Mouse (Mus musculus) forebrain, embryonic 16.5 days (tissue): ENCODE data around the gene Med9. TPM values are rescaled to one million over a fixed set of nuclear protein-coding genes. Genes with fewer than 3 reads are reported as not detected.

Experiments used
- ATAC-seq: fragments of 200-750 bp; cut with Nextera tagmentation; 2 replicates; pipeline ENCODE4 v1.8.0; 2017; ENCODE audit warnings: mild to moderate bottlenecking, moderate library complexity
- H3K27ac ChIP-seq: fragments of 300-500 bp; sonication (generic); 2 replicates; pipeline ENCODE4 v1.5.1; 2014; ENCODE audit warnings: low read length, control low read depth
- H3K27me3 ChIP-seq: fragments of 300-500 bp; sonication (generic); replicated peaks from 2 replicates; pipeline ENCODE4 v1.6.1; 2014; ENCODE audit warnings: low read length; ENCODE audit not compliant: control insufficient read depth, insufficient read depth
- H3K36me3 ChIP-seq: fragments of 300-500 bp; sonication (generic); 2 replicates; pipeline ENCODE4 v1.6.1; 2014; ENCODE audit not compliant: control insufficient read depth, insufficient read depth
- H3K4me1 ChIP-seq: fragments of 300-500 bp; sonication (generic); replicated peaks from 2 replicates; pipeline ENCODE4 v1.6.1; 2014; ENCODE audit warnings: low read length; ENCODE audit not compliant: control insufficient read depth, insufficient read depth
- H3K4me2 ChIP-seq: fragments of 300-500 bp; sonication (generic); 2 replicates; pipeline ENCODE4 v1.6.1; 2014; ENCODE audit warnings: mild to moderate bottlenecking, low read length, control low read depth
- H3K4me3 ChIP-seq: fragments of 300-500 bp; sonication (generic); replicated peaks from 2 replicates; pipeline ENCODE4 v1.5.1; 2014; ENCODE audit warnings: mild to moderate bottlenecking, low read length, control low read depth
- H3K9ac ChIP-seq: fragments of 300-500 bp; sonication (generic); replicated peaks from 2 replicates; pipeline ENCODE4 v1.6.1; 2014; ENCODE audit warnings: low read depth, low read length, control low read depth
- H3K9me3 ChIP-seq: fragments of 300-500 bp; sonication (generic); 2 replicates; pipeline ENCODE4 v1.6.1; 2016; ENCODE audit warnings: low read length; ENCODE audit not compliant: control insufficient read depth
- WGBS: fragments of 180-500 bp; shearing (Covaris S2); extraction: QIAGEN DNeasy Blood & Tissue Kit; methylation state at CpG from one replicate; pipeline ENCODE4 v1.1.7; 2014; 5-methylcytosine and 5-hydroxymethylcytosine counted together
- polyA plus RNA-seq: library from polyadenylated mRNA; unstranded; fragments of >200 nt; fragmentation: Nextera tagmentation; extraction: Ambion mirVana; gene quantifications from 2 replicates; pipeline ENCODE4 v1.2.1, GENCODE M21; 2015

Med9 gene
- polyA plus RNA-seq: 39.0 and 39.2 TPM in 2 replicates

DNA sequence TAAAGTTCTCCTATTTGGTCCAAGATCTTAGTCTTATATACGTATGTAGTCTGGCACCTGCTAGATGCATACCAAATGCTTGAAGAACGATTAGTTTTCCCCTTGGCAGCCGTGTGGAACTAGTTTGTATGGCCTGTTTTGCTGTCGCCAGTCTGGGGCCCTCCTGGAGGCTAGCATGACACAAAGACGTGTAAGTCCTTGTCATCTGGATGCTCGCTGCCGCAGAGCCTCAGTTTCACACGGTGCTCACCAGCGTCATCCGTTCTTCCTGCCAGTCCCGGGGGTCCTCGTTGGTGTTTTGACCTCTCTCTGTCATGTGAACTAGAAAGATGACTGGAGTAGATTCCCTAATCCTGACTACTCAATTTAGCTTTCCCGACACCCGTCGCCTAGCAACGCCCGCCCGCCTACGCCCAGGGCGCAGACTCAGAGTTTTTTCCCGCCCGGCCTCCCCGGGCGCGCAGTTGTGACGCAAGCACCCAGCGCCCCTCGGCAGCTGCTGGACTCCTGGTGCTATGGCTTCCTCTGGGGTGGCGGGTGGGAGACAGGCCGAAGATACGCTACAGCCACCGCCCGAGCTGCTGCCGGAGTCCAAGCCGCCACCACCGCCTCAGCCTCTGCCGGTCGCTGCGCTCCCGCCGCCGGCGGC, at the start of gene Med9:
Med9 (plus strand) TSS at position 455 of the 649 bp plus-strand sequence.
- Histone ChIP-seq H3K4me3 (peak within 1 kb of the TSS; percentile 73), H3K4me2 (peak within 1 kb of the TSS; percentile 72), H3K36me3 (no peaks in the 10 kb centered on the region), H3K4me1 (peaks cover 16% of the 10 kb centered on the region), H3K27ac (peak within 1 kb of the TSS; percentile 84), H3K9ac (peak within 1 kb of the TSS; percentile 88), H3K9me3 (no peaks in the 10 kb centered on the region), H3K27me3 (no peaks in the 10 kb centered on the region)
- WGBS: under 1% methylated on average over 43 of the region's 43 CpGs
- ATAC-seq: peak; percentile 98

- 46% methylated on average over 13 of the region's 13 CpGs for WGBS
- Histone ChIP-seq H3K36me3 (no peaks in the 10 kb centered on the region), H3K9me3 (no peaks in the 10 kb centered on the region), H3K9ac (no peak overlapping the region; the same call in 1 of the 2 replicates), H3K4me3 (no peak overlapping the region), H3K4me2 (no peak overlapping the region), H3K27me3 (no peaks in the 10 kb centered on the region), H3K4me1 (peaks cover 5% of the 10 kb centered on the region), H3K27ac (peak overlapping the region; percentile 47)
- no peak for ATAC-seq
These were observed 48.0 kb upstream of the Med9 start for GRCm38 (mm10) chr11:59899711-59900685.

DNA sequence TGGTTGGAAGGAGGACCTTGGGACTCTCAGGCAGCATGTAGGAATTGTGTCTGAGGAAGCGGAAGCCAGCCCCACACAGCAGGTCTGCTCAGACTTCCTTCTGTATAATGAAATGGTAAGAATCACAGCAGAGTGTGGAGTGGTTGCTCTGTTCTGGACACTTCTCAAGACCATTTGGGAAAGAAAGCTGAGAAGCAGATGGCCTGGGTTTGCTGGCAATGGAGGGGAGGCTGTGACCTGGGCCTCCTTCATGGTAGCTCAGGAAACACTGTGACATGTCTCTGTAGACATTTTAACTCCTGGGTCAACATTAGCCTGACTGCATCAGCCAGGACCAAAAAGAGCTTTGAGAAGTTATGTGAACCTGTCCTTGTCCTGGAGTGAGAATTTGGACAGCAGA, 47.0 kb upstream of the Med9 start:
- ATAC-seq: no peak
- Histone ChIP-seq H3K4me1 (peaks cover 5% of the 10 kb centered on the region), H3K36me3 (no peaks in the 10 kb centered on the region), H3K4me3 (no peak overlapping the region), H3K9ac (no peak overlapping the region), H3K4me2 (no peak overlapping the region), H3K27ac (no peak overlapping the region), H3K27me3 (no peaks in the 10 kb centered on the region), H3K9me3 (no peaks in the 10 kb centered on the region)
- 82% methylated on average over 1 of the region's 1 CpGs for WGBS

GRCm38 (mm10) chr11:59902045-59902726, 45.8 kb upstream of the Med9 start:
- H3K4me3 ChIP-seq: no peak overlapping the region
- H3K4me1 ChIP-seq: peaks cover 5% of the 10 kb centered on the region
- no peak overlapping the region for H3K9ac ChIP-seq
- 58% methylated on average over 8 of the region's 8 CpGs for WGBS
- ATAC-seq: no peak
- H3K9me3 ChIP-seq: no peaks in the 10 kb centered on the region
- no peaks in the 10 kb centered on the region for H3K27me3 ChIP-seq
- H3K27ac ChIP-seq: no peak overlapping the region
- no peaks in the 10 kb centered on the region for H3K36me3 ChIP-seq
- no peak overlapping the region for H3K4me2 ChIP-seq

DNA sequence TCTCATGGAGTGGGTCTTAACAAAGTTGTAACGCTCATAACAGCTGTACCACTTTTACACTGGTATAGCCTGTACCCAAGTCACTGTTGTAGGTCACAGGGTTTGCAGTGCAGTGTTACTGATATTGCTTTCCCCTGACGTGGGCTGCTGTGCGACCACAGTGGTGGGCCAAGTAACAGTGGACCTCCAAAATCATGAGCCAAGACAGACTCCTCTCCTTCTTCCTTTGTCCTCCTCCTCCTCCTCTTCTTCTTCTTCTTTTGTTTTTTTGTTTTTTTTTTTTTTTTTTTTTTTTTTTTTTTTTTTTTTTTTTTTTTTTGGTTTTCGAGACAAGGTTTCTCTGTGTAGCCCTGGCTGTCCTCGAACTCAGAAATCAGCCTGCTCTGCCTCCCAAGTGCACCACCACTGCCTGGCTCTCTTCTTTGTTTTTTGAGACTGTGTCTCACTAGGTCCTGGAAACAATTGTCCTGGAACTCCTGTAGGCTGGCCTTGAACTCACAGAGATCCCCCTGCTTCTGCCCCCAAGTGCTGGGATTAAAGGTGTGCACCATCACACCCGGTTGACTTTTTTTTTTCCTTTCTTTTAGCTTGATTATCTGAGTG, 41.4 kb upstream of the Med9 start:
- Histone ChIP-seq H3K4me2 (no peak overlapping the region), H3K9ac (no peak overlapping the region), H3K36me3 (no peaks in the 10 kb centered on the region), H3K9me3 (no peaks in the 10 kb centered on the region), H3K4me3 (no peak overlapping the region), H3K4me1 (no peaks in the 10 kb centered on the region), H3K27ac (no peak overlapping the region), H3K27me3 (no peaks in the 10 kb centered on the region)
- no peak for ATAC-seq
- 95% methylated on average over 6 of the region's 6 CpGs for WGBS

GRCm38 (mm10) chr11:59908446-59908845, 39.6 kb upstream of the Med9 start:
- Histone ChIP-seq H3K4me3 (no peak overlapping the region), H3K27ac (no peak overlapping the region), H3K27me3 (no peaks in the 10 kb centered on the region), H3K4me1 (no peaks in the 10 kb centered on the region), H3K4me2 (no peak overlapping the region), H3K36me3 (no peaks in the 10 kb centered on the region), H3K9me3 (no peaks in the 10 kb centered on the region), H3K9ac (no peak overlapping the region)
- no peak for ATAC-seq
- 66% methylated on average over 3 of the region's 3 CpGs for WGBS

DNA sequence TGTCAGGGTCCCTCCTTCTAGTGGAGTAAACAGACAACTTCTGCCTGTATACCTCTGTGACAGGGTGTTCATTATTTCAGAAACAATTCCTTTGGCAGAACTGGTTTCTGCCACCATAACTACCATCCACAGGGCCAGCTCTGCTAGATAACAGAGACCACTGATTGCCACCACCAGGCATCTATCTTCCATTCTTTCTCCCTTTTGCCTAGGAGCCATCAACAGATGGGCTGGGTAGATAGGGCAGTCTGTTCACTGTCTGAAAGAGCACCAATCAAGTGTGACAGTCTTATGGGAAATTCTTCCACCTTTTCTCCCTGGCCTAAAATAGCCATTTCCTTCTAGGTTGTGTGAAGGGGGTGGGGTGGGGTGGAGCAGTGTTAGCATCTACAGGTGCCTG, 37.4 kb upstream of the Med9 start:
- no peak overlapping the region for H3K4me3 ChIP-seq
- H3K9ac ChIP-seq: no peak overlapping the region
- H3K36me3 ChIP-seq: no peaks in the 10 kb centered on the region
- no peaks in the 10 kb centered on the region for H3K4me1 ChIP-seq
- no peak overlapping the region for H3K4me2 ChIP-seq
- no peaks in the 10 kb centered on the region for H3K27me3 ChIP-seq
- ATAC-seq: no peak
- no peak overlapping the region for H3K27ac ChIP-seq
- no peaks in the 10 kb centered on the region for H3K9me3 ChIP-seq

DNA sequence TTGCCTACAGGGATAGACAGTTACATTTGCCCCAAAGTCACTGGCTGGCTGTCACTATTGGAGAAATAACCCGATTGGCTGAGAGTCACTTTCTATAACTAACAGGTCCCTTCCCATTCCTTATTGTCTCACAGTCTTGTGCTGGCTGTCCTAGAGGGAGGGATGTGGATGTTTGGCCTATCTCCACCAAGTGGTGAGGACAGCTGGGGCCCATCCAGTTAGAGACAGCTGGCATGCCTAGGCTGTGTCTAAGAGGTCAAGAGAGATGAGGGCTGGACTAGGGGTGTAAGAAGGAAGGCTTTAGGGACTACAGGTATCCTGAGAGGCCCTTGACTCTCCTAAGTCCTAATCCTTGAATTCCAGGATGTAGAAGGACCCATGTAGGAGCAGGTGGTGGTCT, 36.5 kb upstream of the Med9 start:
- Histone ChIP-seq H3K27ac (no peak overlapping the region), H3K9ac (no peak overlapping the region), H3K27me3 (no peaks in the 10 kb centered on the region), H3K4me1 (no peaks in the 10 kb centered on the region), H3K4me2 (no peak overlapping the region), H3K9me3 (no peaks in the 10 kb centered on the region), H3K4me3 (no peak overlapping the region), H3K36me3 (no peaks in the 10 kb centered on the region)
- no peak for ATAC-seq
- 100% methylated on average over 1 of the region's 1 CpGs for WGBS

DNA sequence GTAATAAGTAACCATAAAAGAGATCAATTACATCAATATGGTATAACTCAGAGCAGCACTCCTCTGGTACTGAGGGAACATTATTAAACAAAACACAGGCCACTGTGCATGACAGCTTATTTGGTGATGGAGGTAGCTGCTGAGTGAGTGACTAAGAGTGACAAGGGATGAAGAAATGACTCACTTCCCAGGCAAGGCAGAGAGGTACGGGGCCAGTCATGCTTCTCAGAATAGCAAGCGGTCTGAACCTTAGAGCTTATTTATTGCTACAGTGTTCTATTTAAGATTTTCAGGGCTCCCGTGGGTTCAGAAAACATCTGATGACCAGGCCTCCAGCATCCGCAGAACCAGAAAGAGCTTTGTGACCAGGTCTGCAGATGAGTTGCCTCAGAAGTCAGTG, 34.3 kb upstream of the Med9 start:
- Histone ChIP-seq H3K27ac (no peak overlapping the region), H3K36me3 (no peaks in the 10 kb centered on the region), H3K4me3 (no peak overlapping the region), H3K9me3 (no peaks in the 10 kb centered on the region), H3K9ac (no peak overlapping the region), H3K27me3 (no peaks in the 10 kb centered on the region), H3K4me2 (no peak overlapping the region), H3K4me1 (no peaks in the 10 kb centered on the region)
- ATAC-seq: no peak
- 94% methylated on average over 4 of the region's 4 CpGs for WGBS
